Mouse (Mus musculus) embryonic stem cell, embryonic (primary cell): ENCODE measurements around the gene Zfp12.
"Not testable (repeated sequence)": the region's sequence is repeated elsewhere in the genome, so short reads cannot be mapped to it uniquely, and the experiment has no call there.

Source experiments
- CTCF ChIA-PET, 4 experiments: fragments of 300-600 bp in 2 of 4; fragments of 350-600 bp in 2 of 4; sonication (Branson Sonifier 250); formaldehyde crosslinking; loops; one replicate each; lab custom pipeline; 2022; ENCODE audit warnings: inconsistent platforms in 2 of 4; lab: Charles Lee
- POLR2A ChIA-PET, 4 experiments: fragments of 300-600 bp in 2 of 4; fragments of 350-600 bp in 2 of 4; sonication (Branson Sonifier 250); formaldehyde crosslinking; loops; one replicate each; lab custom pipeline; 2022; ENCODE audit warnings: antibody characterized with exemption in 4 of 4, inconsistent platforms in 1 of 4; lab: Charles Lee

Zfp12 gene

GRCm38 (mm10) chr5:143235028-143235693, at the start of gene Zfp12:
Gene Zfp12, plus strand, starts transcription at chr5:143235163.
- CTCF ChIA-PET = interaction anchor here in 3 of 4 experiments (0.7 to 1.9 kb wide), 7 partner anchors 19 to 300 kb away, joined by 3 to 6 read pairs (median 3); no protein-coding TSS in a partner anchor
- POLR2A ChIA-PET = interaction anchor here in 3 of 4 experiments (0.7 to 1.4 kb wide), 10 partner anchors 16 to 222 kb away, joined by 3 to 6 read pairs (median 4); partner anchors contain the start of gene Rbak (in 1 of the 3)

- CTCF ChIA-PET, POLR2A ChIA-PET: not testable (repeated sequence)
Observed at GRCm38 (mm10) chr5:143188014-143188413, 46.9 kb upstream of the Zfp12 start.

GRCm38 (mm10) chr5:143192806-143193205, 42.2 kb upstream of the Zfp12 start:
- CTCF ChIA-PET = no interaction called here
- POLR2A ChIA-PET = no interaction called here

GRCm38 (mm10) chr5:143194747-143195146, 40.2 kb upstream of the Zfp12 start:
- CTCF ChIA-PET = interaction anchor here in 1 of 4 experiments (1.4 kb wide), 1 partner anchor 256 kb away, joined by 4 read pairs; no protein-coding TSS in a partner anchor
- POLR2A ChIA-PET = interaction anchor here in 1 of 4 experiments (1.0 to 1.3 kb wide), 3 partner anchors 14 to 31 kb away, joined by 3 to 4 read pairs (median 3); partner anchors contain the start of genes Rbak and Spdye4b

- POLR2A ChIA-PET = interaction anchor here in 1 of 4 experiments (1.0 to 1.3 kb wide), 3 partner anchors 14 to 31 kb away, joined by 3 to 4 read pairs (median 3); partner anchors contain the start of genes Rbak and Spdye4b
- CTCF ChIA-PET = no interaction called here
Observed at GRCm38 (mm10) chr5:143195166-143195565, 39.8 kb upstream of the Zfp12 start.

- ChIA-PET POLR2A (no interaction called here), CTCF (interaction anchor here in 1 of 4 experiments (0.6 kb wide), 1 partner anchor 72 kb away, joined by 4 read pairs; no protein-coding TSS in a partner anchor)
Observed at GRCm38 (mm10) chr5:143196506-143196905, 38.5 kb upstream of the Zfp12 start.

- ChIA-PET CTCF (no interaction called here), POLR2A (no interaction called here)
Observed at GRCm38 (mm10) chr5:143205015-143205414, 29.9 kb upstream of the Zfp12 start.

GRCm38 (mm10) chr5:143213832-143214231, 21.1 kb upstream of the Zfp12 start:
- POLR2A ChIA-PET = no interaction called here
- CTCF ChIA-PET = no interaction called here

- POLR2A ChIA-PET = interaction anchor here in 1 of 4 experiments (1.0 kb wide), 1 partner anchor 11 kb away, joined by 3 read pairs; no protein-coding TSS in a partner anchor
- CTCF ChIA-PET = no interaction called here
Observed at GRCm38 (mm10) chr5:143220996-143221395, 14.0 kb upstream of the Zfp12 start.

- POLR2A ChIA-PET = no interaction called here
- CTCF ChIA-PET = no interaction called here
Observed at GRCm38 (mm10) chr5:143222287-143222686, 12.7 kb upstream of the Zfp12 start.

GRCm38 (mm10) chr5:143226790-143227189, 8.2 kb upstream of the Zfp12 start, which contains the start of gene Spdye4a:
Gene Spdye4a, minus strand, starts transcription at chr5:143226890.
- CTCF ChIA-PET = no interaction called here

GRCm38 (mm10) chr5:143236036-143236435, 1.1 kb downstream of the Zfp12 start:
- CTCF ChIA-PET = interaction anchor here in 2 of 4 experiments (1.0 to 1.9 kb wide), 4 partner anchors 20 to 300 kb away, joined by 3 to 6 read pairs (median 4); no protein-coding TSS in a partner anchor
- POLR2A ChIA-PET = interaction anchor here in 1 of 4 experiments (1.3 to 1.4 kb wide), 2 partner anchors 20 to 56 kb away, joined by 3 to 6 read pairs; partner anchors contain the start of gene Rbak

More at GRCm38 (mm10) chr5:143226790-143227189, 8.2 kb upstream of the Zfp12 start, which contains the start of gene Spdye4a:
- POLR2A ChIA-PET = no interaction called here

GRCm38 (mm10) chr5:143244926-143245325, 10.0 kb downstream of the Zfp12 start:
- CTCF ChIA-PET = no interaction called here
- POLR2A ChIA-PET = no interaction called here

GRCm38 (mm10) chr5:143252039-143252438, 17.1 kb downstream of the Zfp12 start:
- CTCF ChIA-PET = no interaction called here
- POLR2A ChIA-PET = interaction anchor here in 2 of 4 experiments (0.7 to 2.1 kb wide), 5 partner anchors 12 to 48 kb away, joined by 3 to 5 read pairs (median 4); partner anchors contain the start of genes Zfp12 (in 1 of the 2) and Zfp316 (in 1 of the 2)

GRCm38 (mm10) chr5:143252791-143253185, 17.8 kb downstream of the Zfp12 start:
- ChIA-PET CTCF (interaction anchor here in 2 of 4 experiments (0.5 to 1.0 kb wide), 3 partner anchors 41 to 928 kb away, joined by 3 to 5 read pairs (median 3); partner anchors contain the start of gene Zfp853 (in 1 of the 2)), POLR2A (interaction anchor here (0.7 to 2.1 kb wide), 12 partner anchors 12 to 317 kb away, joined by 3 to 7 read pairs (median 4); partner anchors contain the start of genes Zfp316 (in 3 of the 4) and Zfp12 (in 1 of the 4))

- CTCF ChIA-PET = interaction anchor here in 2 of 4 experiments (0.5 to 1.0 kb wide), 4 partner anchors 41 to 1129 kb away, joined by 3 to 5 read pairs (median 3); partner anchors contain the start of gene Zfp853 (in 1 of the 2)
- POLR2A ChIA-PET = interaction anchor here (0.5 to 2.1 kb wide), 16 partner anchors 11 to 347 kb away, joined by 3 to 7 read pairs (median 3); partner anchors contain the start of genes Zfp316 (in 3 of the 4) and Zfp12 (in 1 of the 4)
Observed at GRCm38 (mm10) chr5:143253186-143253880, 18.4 kb downstream of the Zfp12 start.

GRCm38 (mm10) chr5:143253881-143254486, 19.0 kb downstream of the Zfp12 start:
- ChIA-PET CTCF (interaction anchor here in 2 of 4 experiments (0.5 to 1.0 kb wide), 3 partner anchors 40 to 1128 kb away, joined by 3 to 5 read pairs (median 3); partner anchors contain the start of gene Zfp853 (in 1 of the 2)), POLR2A (interaction anchor here in 3 of 4 experiments (0.5 to 2.1 kb wide), 12 partner anchors 11 to 348 kb away, joined by 3 to 7 read pairs (median 3); partner anchors contain the start of gene Zfp316 (in 1 of the 3))
